Mouse (Mus musculus) midbrain, embryonic 10.5 days (tissue): ENCODE results near the gene Nudt6. TPM values are rescaled to one million over a fixed set of nuclear protein-coding genes. Genes with fewer than 3 reads are reported as not detected.

ENCODE experiments used
- DNase-seq: peaks from one replicate; pipeline ENCODE4 v3.0.0-alpha.2; 2017; ENCODE audit warnings: low spot score
- H3K27ac ChIP-seq: fragments of 300-500 bp; sonication (generic); replicated peaks from 2 replicates; pipeline ENCODE4 v1.5.1; 2016; ENCODE audit warnings: mild to moderate bottlenecking
- H3K27me3 ChIP-seq: fragments of 300-500 bp; sonication (generic); 2 replicates; pipeline ENCODE4 v1.6.1; 2016; ENCODE audit warnings: low read depth, mild to moderate bottlenecking; ENCODE audit not compliant: poor library complexity, severe bottlenecking
- H3K36me3 ChIP-seq: fragments of 300-500 bp; sonication (generic); 2 replicates; pipeline ENCODE4 v1.6.1; 2016; ENCODE audit warnings: mild to moderate bottlenecking, moderate library complexity
- H3K4me1 ChIP-seq: fragments of 300-500 bp; sonication (generic); 2 replicates; pipeline ENCODE4 v1.6.1; 2016
- H3K4me3 ChIP-seq: fragments of 300-500 bp; sonication (generic); 2 replicates; pipeline ENCODE4 v1.5.1; 2016; ENCODE audit warnings: mild to moderate bottlenecking, moderate library complexity
- H3K9me3 ChIP-seq: fragments of 300-500 bp; sonication (generic); replicated peaks from 2 replicates; pipeline ENCODE4 v1.6.1; 2016; ENCODE audit warnings: mild to moderate bottlenecking
- WGBS: fragments of 180-500 bp; shearing (Covaris S2); methylation state at CpG from one replicate; pipeline ENCODE4 v1.1.7; 2016; 5-methylcytosine and 5-hydroxymethylcytosine counted together
- polyA plus RNA-seq: library from polyadenylated mRNA; unstranded; fragments of >200 nt; fragmentation: Nextera tagmentation; extraction: Ambion mirVana; gene quantifications from 2 replicates; pipeline ENCODE4 v1.2.1, GENCODE M21; 2016

The Nudt6 gene
- polyA plus RNA-seq = 3.8 and 5.0 TPM in 2 replicates

GRCm38 (mm10) chr3:37420072-37420471 lies at the start of gene Nudt6:
Gene Nudt6 (minus strand): TSS chr3:37420211.
- under 1% methylated on average over 50 of the region's 50 CpGs for WGBS
- no peaks in the 10 kb centered on the region for H3K27me3 ChIP-seq
- DNase-seq = peak; percentile 95
- peaks cover 29% of the 10 kb centered on the region for H3K4me1 ChIP-seq
- peak within 1 kb of the TSS; percentile 91 for H3K27ac ChIP-seq
- H3K9me3 ChIP-seq = no peaks in the 10 kb centered on the region
- H3K4me3 ChIP-seq = peak within 1 kb of the TSS; percentile 92
- H3K36me3 ChIP-seq = peaks cover 6% of the 10 kb centered on the region

GRCm38 (mm10) chr3:37469353-37469752 lies 49.3 kb upstream of the Nudt6 start:
- WGBS = 93% methylated on average over 4 of the region's 4 CpGs
- DNase-seq = no peak
- H3K4me1 ChIP-seq = no peaks in the 10 kb centered on the region
- H3K9me3 ChIP-seq = no peaks in the 10 kb centered on the region
- H3K27ac ChIP-seq = no peak overlapping the region
- no peaks in the 10 kb centered on the region; the same call in 1 of the 2 replicates for H3K36me3 ChIP-seq
- H3K4me3 ChIP-seq = no peak overlapping the region
- H3K27me3 ChIP-seq = no peaks in the 10 kb centered on the region

- Histone ChIP-seq H3K36me3 (no peaks in the 10 kb centered on the region; the same call in 1 of the 2 replicates), H3K9me3 (no peaks in the 10 kb centered on the region), H3K27me3 (no peaks in the 10 kb centered on the region), H3K27ac (no peak overlapping the region), H3K4me3 (no peak overlapping the region), H3K4me1 (no peaks in the 10 kb centered on the region)
- no peak for DNase-seq
- WGBS = 91% methylated on average over 2 of the region's 2 CpGs
These were observed 48.2 kb upstream of the Nudt6 start for GRCm38 (mm10) chr3:37468170-37468569.

- 88% methylated on average over 1 of the region's 1 CpGs for WGBS
- no peaks in the 10 kb centered on the region for H3K27me3 ChIP-seq
- DNase-seq = no peak
- H3K36me3 ChIP-seq = peaks cover 23% of the 10 kb centered on the region
- H3K4me1 ChIP-seq = no peaks in the 10 kb centered on the region
- H3K27ac ChIP-seq = no peak overlapping the region
- H3K4me3 ChIP-seq = no peak overlapping the region
- H3K9me3 ChIP-seq = no peaks in the 10 kb centered on the region
These were observed 36.0 kb upstream of the Nudt6 start for GRCm38 (mm10) chr3:37455992-37456391.

- H3K4me1 ChIP-seq = no peaks in the 10 kb centered on the region
- no peaks in the 10 kb centered on the region for H3K9me3 ChIP-seq
- no peak overlapping the region for H3K27ac ChIP-seq
- WGBS = 95% methylated on average over 2 of the region's 2 CpGs
- H3K27me3 ChIP-seq = no peaks in the 10 kb centered on the region
- DNase-seq = no peak
- peaks cover 45% of the 10 kb centered on the region for H3K36me3 ChIP-seq
- no peak overlapping the region for H3K4me3 ChIP-seq
These were observed 23.4 kb upstream of the Nudt6 start for GRCm38 (mm10) chr3:37443409-37443808.

GRCm38 (mm10) chr3:37439770-37440169 lies 19.8 kb upstream of the Nudt6 start:
- WGBS = 97% methylated on average over 1 of the region's 1 CpGs
- peaks cover 75% of the 10 kb centered on the region for H3K36me3 ChIP-seq

GRCm38 (mm10) chr3:37430359-37430758 lies 10.3 kb upstream of the Nudt6 start:
- H3K36me3 ChIP-seq = peaks cover 80% of the 10 kb centered on the region
- no peak overlapping the region for H3K4me3 ChIP-seq
- H3K27me3 ChIP-seq = no peaks in the 10 kb centered on the region
- H3K4me1 ChIP-seq = no peaks in the 10 kb centered on the region
- no peaks in the 10 kb centered on the region for H3K9me3 ChIP-seq
- H3K27ac ChIP-seq = no peak overlapping the region
- DNase-seq = no peak

More at GRCm38 (mm10) chr3:37439770-37440169, 19.8 kb upstream of the Nudt6 start:
- H3K27ac ChIP-seq = no peak overlapping the region
- H3K4me3 ChIP-seq = no peak overlapping the region
- no peak for DNase-seq
- H3K27me3 ChIP-seq = no peaks in the 10 kb centered on the region
- no peaks in the 10 kb centered on the region for H3K4me1 ChIP-seq
- H3K9me3 ChIP-seq = no peaks in the 10 kb centered on the region

- DNase-seq = no peak
- no peak overlapping the region for H3K27ac ChIP-seq
- H3K4me3 ChIP-seq = no peak overlapping the region
- WGBS = 94% methylated on average over 3 of the region's 3 CpGs
- peaks cover 49% of the 10 kb centered on the region for H3K36me3 ChIP-seq
- H3K27me3 ChIP-seq = no peaks in the 10 kb centered on the region
- H3K4me1 ChIP-seq = peaks cover 13% of the 10 kb centered on the region
- H3K9me3 ChIP-seq = no peaks in the 10 kb centered on the region
These were observed 6.1 kb upstream of the Nudt6 start for GRCm38 (mm10) chr3:37426069-37426468.

- Histone ChIP-seq H3K9me3 (no peaks in the 10 kb centered on the region), H3K4me3 (peak overlapping the region; percentile 92), H3K27ac (peak overlapping the region; percentile 91), H3K36me3 (peaks cover 15% of the 10 kb centered on the region), H3K27me3 (no peaks in the 10 kb centered on the region), H3K4me1 (peaks cover 29% of the 10 kb centered on the region)
- WGBS = 27% methylated on average over 3 of the region's 3 CpGs
- no peak for DNase-seq
These were observed 1.2 kb upstream of the Nudt6 start for GRCm38 (mm10) chr3:37421179-37421578.

- no peak for DNase-seq
These were observed 630 bp upstream of the Nudt6 start for GRCm38 (mm10) chr3:37420641-37421040.

GRCm38 (mm10) chr3:37419458-37419991 lies 486 bp downstream of the Nudt6 start, which contains the start of gene Spata5:
Gene Spata5 (plus strand): TSS chr3:37419896.
- peaks cover 29% of the 10 kb centered on the region for H3K4me1 ChIP-seq
- H3K4me3 ChIP-seq = peak within 1 kb of the TSS; percentile 92
- under 1% methylated on average over 49 of the region's 50 CpGs for WGBS
- peak within 1 kb of the TSS; percentile 91 for H3K27ac ChIP-seq
- DNase-seq = peak; percentile 100
- no peaks in the 10 kb centered on the region for H3K9me3 ChIP-seq
- H3K27me3 ChIP-seq = no peaks in the 10 kb centered on the region
- 0 out of 2 replicates have a peak, but pooled peaks cover 2% of the 10 kb centered on the region for H3K36me3 ChIP-seq

More at GRCm38 (mm10) chr3:37420641-37421040, 630 bp upstream of the Nudt6 start:
- peak overlapping the region; percentile 92 for H3K4me3 ChIP-seq
- H3K36me3 ChIP-seq = peaks cover 11% of the 10 kb centered on the region
- H3K27ac ChIP-seq = peak overlapping the region; percentile 91
- no peaks in the 10 kb centered on the region for H3K27me3 ChIP-seq
- peaks cover 29% of the 10 kb centered on the region for H3K4me1 ChIP-seq
- WGBS = under 1% methylated on average over 24 of the region's 24 CpGs
- H3K9me3 ChIP-seq = no peaks in the 10 kb centered on the region

- 0% methylated on average over 30 of the region's 30 CpGs for WGBS
- Histone ChIP-seq H3K4me1 (peaks cover 29% of the 10 kb centered on the region), H3K9me3 (no peaks in the 10 kb centered on the region), H3K27ac (peak overlapping the region; percentile 91), H3K36me3 (0 out of 2 replicates have a peak, but pooled peaks cover 2% of the 10 kb centered on the region), H3K27me3 (no peaks in the 10 kb centered on the region), H3K4me3 (peak overlapping the region; percentile 92)
- no peak for DNase-seq
These were observed 1.0 kb downstream of the Nudt6 start for GRCm38 (mm10) chr3:37418961-37419457.

GRCm38 (mm10) chr3:37418341-37418740 lies 1.7 kb downstream of the Nudt6 start:
- Histone ChIP-seq H3K36me3 (0 out of 2 replicates have a peak, but pooled peaks cover 1% of the 10 kb centered on the region), H3K4me1 (peaks cover 29% of the 10 kb centered on the region), H3K27ac (no peak overlapping the region), H3K9me3 (no peaks in the 10 kb centered on the region), H3K27me3 (no peaks in the 10 kb centered on the region), H3K4me3 (peak overlapping the region; percentile 92)
- no peak for DNase-seq
- 83% methylated on average over 5 of the region's 5 CpGs for WGBS
